Mouse (Mus musculus): ENCODE data around the gene Gm21988.

The Gm21988 gene

DNA sequence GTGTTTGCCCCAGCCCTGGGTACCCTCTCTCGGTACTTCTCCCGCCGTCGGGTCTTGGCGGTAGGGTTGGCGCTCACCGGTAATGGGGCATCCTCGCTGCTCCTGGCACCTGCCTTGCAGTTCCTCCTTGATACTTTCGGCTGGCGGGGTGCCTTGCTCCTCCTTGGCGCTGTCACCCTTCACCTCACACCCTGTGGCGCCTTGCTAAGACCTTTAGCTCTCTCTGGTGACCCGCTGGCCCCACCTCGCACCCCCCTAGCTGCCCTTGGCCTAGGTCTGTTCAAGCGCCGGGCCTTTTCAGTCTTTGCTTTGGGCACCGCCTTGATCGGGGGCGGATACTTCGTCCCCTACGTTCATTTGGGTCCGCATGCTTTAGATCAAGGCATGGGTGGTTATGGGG, 24.3 kb downstream of the Gm21988 start:
- peak in 1 of 2 experiments; percentile 9 for DNase-seq

DNA sequence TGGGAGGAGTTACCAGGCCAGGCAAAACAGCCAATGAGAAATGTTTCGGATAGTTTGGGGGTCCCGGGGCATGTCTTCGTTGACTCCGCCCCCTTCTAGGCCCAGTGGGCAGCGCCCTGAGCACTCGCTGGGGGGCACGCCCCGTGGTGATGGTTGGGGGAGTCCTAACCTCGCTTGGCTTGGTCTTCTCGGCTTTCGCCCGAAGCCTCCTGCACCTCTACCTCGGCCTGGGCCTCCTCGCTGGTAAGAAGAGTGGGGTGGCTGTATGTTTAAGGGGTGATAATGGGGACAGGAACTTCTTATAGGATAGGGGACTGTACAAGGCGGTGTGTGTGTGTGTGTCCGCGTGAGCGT, 24.8 kb downstream of the Gm21988 start:
- DNase-seq = no peak

DNA sequence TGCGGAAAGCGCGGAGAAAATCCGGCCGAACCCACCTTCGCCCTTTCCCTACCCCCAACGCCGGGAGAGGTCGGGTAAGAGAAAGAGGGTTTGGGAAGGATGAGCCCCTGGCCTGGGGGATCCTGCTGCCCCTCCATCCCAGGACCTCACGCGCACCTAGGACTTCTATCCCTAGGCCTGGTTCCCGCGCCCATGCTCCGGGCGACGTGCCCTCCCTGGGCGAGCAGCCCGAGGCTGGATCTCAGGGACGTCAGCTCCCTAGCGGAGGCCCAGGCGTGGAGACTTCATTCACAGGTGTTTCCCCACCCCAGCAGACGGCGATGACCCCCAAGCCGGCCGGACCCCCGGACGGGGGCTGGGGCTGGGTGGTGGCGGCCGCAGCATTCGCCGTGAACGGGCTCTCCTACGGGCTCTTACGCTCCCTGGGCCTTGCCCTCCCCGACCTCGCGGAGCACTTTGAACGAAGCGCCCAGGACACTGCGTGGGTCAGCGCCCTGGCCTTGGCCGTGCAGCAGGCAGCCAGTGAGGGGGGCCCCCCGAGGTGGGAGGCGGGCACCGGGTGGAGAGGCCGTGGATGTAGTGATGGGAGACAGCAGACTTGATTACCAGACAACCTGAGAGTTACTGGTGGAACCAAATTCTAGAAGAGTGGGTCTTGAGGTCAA, 25.3 kb downstream of the Gm21988 start:
- peak in 1 of 2 experiments; percentile 19 for DNase-seq

DNA sequence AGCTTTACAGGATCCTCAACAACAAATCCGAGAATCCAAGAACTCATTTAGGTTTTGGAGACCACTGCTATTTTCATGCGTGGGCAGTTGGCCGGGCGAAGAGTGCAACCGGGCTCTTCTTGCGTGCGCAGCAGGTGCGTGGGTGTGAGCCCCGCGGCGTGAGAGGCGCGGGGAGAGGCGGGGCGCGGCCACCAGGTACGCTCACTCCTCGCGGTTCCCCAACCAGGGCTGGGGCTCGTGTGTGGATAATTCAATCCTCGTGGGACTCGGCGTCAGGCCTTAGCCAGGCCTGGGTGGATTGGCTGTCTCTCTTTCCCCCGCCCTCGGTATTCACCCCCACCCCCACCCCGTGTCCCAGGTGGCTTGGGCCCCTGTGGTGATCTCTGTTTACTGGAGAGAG, 25.9 kb downstream of the Gm21988 start:
- DNase-seq = no peak

DNA sequence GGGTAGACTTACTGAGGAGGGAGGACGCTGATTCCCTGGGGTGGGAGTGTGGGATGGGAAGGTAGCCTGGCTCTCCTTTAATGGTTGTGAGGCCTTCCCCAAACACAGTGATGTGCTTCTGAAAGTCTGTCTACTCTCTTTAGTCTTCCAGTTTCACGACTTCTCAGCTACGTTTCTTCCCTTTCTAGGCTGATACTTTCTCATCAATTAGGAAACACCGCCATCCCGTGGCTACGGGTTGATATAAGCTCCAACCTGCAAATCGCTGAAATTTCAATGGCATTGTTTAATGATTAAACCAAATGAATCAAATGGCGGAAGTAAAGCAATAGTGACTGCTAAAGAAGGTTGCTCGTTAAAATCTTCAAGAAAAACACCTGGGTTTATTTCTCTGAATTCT, 26.7 kb downstream of the Gm21988 start:
- DNase-seq = peak; percentile 29 to 44

DNA sequence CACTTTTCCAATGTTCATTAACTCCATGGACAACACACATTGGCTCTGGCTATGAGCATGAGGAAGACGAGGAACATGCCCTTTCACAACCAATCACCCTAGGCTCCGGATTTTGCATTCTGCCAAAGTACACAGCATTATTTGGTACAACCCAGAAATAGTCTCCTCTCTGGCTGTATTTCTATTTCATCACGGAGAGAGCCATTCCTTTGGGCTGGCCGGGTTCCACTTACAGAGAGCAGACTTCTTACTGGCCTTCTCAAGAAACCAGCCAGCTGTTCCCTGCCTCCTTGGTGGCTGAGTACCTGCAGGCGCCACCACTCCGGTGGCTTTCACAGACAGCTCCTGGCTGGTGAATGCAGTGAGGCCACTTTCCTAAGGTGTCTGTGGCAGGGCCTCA, 27.2 kb downstream of the Gm21988 start, which contains the start of gene Slc16a11:
Gene Slc16a11, plus strand, starts transcription at position 330 of the 400 bp plus-strand sequence.
- DNase-seq = no peak

DNA sequence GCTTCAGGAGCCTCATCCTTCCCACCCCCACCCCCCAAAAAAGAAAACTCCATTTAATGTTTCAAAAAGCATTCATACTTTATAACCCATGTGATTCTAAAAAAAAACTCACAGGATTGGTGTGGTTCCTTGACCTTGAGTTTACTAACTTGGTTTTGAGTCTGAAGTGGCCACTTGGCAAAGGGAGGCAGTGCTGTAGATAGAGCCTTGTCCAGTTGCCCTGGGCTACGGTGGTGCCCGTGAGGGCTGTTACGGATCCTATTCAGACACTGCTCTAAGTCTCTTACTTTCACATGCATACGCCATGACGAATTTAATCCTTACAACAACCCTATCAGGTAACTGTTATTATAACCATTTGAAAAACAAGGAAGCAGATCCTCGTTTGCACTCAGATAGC, 27.7 kb downstream of the Gm21988 start:
- DNase-seq = no peak

DNA sequence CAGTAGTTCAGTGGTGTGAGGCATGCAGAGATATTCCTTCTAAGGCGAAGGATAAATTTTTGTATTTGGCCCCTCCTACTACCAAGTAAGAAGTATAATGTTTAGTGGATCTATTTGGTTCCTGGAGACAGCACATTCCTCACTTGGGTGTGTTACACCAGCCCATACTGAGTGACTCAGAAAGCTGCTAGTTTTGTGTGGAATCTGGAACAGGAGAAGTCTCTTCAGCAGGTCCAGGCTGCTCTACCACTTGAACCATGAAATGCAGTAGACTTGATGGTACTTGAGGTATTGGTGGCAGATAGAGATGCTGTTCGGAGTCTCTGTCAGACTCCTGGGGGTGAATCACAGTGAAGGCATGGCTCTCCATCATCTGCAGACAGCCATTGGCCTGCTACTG, 28.9 kb downstream of the Gm21988 start:
- no peak for DNase-seq

DNA sequence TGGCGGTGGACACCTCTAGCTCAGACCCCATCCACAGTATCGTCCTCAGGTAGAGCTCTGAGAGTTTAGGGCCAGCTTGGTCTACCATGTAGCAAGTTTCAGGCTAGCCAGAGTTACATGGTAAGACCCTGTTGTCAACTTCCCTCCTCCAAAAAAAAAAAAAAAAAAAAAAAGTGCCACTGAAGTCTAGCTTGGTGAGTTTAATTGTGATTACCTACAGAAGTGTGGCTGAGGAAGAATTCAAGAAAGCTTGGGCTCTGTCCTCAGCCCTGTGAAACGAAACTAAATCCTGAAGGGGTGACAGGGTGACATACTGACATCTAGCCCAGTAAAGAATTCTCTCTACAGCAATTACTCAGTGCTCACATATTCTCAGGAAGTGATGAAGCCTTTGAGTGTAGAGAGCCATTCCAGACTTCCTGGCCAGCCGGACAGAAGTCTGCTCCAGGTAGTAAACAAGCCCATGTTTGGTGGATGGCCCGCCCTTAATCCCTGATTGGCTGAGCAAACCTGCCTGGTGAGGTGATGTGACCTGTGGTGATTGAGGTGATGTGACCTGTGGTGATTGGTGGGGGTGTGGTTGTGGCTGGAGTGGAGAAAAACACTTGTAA, 30.7 kb downstream of the Gm21988 start:
- no peak for DNase-seq

DNA sequence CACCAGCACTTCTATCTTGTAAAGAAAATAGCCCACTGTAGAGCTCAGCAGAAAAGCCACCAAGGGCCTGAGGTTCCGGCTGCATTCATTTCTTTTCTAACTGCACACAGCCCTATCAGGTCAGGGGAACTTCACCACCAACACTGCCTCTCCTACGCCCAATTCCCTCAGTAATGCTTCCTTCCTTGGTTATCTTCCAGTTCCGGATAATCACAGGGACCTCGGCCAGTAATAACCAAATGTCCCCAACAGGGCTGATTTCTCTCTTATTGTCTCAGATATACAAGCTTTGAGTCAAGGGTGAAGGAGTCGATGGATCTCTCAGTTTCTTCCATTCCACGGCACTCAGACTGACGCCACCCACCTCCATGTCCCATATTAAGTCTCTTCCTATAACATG, 32.3 kb downstream of the Gm21988 start:
- DNase-seq = no peak

DNA sequence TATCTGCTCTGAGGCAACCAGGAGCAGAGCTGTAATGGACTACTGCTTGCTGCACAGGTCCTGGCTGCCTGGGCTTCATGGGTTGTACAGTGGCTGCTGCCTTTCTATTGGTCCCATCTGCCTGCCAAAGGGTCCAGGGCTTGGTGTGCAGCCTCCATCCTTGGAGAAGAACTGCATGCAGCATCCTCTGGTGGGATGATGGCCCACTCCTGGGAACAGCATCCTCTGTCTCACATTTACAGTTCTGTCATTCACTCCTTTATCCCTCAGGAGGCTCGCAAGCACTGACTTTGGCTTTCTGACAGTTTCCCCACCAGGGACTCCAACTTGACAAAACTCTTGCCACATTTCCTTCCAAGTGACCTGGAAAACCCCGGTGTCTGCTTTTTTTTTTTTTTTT, 32.8 kb downstream of the Gm21988 start:
- no peak for DNase-seq

DNA sequence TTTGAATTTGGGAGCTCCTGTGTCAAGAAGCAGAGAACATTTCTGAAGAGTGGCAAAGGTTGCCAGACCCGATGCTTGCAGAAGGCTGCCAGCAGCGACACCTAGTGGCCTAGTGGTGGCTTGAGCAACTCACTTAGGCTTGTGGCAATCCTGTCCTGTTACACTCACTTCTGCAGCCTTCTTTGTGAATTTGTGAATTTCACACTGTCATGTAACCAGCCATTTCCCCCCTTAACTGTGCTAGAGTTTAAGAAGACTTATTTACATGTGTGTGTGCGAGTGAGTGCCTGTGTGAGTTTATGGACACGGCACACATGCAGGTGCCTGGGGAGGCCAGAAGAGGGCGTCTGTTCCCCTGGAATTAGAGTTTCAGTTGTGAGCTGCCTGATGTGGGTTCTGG, 37.9 kb downstream of the Gm21988 start:
- peak; percentile 69 to 79 for DNase-seq

DNA sequence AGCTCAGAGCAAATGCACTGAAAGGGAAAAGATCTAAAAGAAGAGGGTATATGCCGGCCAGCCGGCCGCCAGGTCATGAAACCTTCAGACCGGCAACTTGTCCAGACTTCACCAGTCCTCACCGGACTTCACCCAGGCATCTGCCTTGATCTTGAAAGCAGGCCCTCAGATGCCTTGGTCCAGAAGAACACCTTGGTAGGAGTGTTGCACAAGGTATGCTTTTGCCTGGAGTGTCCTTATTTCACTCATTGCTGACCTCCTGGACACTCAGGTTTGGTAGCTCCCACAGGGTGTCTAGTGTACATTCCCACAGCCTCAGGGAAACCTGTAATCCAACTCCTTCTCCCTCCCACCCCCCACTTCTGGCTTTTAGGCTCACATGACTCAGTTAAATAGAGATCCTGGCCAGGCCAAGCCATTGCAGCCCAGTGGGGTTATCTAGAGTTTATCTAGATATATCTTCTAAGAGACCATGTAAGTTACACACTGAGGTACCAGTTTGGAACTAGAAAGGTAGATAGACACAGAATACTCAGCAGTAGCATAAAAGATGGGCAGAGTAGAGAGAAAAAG, 39.5 kb downstream of the Gm21988 start:
- DNase-seq = no peak

DNA sequence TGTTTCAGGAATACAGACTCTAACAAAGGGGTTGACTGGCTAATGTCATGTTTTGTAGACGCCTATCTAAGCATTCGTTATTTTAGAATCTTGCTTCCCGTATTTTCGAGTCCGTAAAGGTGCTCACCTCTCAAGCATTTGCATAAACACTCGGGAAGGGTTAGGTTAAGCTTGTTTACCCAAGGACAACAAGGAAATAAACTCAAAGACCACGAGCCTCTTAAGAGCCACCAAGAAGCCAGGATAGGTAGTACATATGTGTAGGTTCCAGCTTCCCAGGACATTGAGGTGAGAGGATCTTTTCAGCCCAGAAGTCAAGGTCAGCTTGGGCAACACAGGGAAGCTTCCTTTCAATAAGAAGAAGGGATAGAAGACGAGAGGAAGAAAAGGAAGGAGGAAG, 40.5 kb downstream of the Gm21988 start:
- DNase-seq = no peak

DNA sequence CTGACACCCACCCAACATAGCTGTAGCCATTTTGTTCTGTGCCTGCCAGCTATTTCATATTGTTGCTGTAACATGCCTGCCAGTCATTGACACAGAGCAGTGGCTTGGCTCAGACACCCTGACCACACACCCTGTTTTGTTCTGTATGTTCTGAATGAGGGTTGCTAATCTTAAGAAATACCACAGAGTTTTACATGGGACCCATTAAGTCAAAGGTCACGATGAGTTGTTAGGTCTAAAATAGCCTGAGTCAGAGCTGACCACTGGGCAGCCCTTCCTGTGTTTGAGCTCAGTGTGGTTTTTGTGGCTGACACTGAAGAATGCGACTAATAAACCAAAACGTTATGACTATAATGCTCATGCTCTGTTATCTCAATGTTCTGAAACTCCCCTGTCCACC, 41.3 kb downstream of the Gm21988 start:
- no peak for DNase-seq

DNA sequence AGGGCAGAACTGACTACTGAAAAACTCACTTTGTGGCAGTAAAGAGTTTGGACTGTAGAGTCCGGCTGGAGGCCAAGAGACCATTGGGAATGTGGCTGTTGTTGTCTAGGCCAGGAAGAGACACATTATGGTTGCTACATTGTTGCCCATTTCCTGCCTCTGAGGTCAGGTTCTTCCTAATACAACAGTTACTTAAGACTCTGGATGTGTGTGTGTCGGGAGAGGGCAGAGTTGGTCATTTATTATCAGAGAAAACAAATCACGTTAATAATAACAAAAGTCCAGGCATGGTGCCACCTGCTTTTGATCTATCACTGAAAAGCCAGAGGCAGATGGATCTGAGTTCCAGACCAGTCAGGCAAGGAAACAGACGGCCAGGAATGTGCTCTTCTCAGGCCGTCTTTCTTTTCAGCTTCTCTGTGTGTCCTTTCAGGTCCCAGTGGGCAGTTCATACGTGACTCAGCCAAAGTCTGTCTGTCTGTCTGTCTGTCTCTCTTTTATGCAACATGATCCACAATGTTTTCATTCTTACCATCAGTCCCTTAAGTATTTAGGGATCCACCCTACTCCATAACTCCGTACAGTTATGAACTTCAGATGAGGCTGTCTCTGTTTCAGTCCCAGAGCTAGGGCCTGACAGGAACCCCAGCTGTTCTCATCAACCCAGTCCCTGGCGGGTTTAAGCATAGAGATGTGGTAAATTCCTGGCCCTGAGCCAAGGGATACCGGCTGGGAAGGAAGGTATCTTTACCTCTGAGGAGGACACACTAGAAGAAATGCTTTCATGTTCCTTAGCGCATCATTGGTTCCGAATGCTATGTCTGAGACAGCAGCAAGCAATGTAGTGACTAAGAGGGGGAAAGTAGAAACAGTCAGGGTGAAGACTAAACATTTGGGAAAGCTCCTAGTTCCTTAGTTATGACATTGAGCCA, 46.0 kb downstream of the Gm21988 start:
- DNase-seq = no peak

DNA sequence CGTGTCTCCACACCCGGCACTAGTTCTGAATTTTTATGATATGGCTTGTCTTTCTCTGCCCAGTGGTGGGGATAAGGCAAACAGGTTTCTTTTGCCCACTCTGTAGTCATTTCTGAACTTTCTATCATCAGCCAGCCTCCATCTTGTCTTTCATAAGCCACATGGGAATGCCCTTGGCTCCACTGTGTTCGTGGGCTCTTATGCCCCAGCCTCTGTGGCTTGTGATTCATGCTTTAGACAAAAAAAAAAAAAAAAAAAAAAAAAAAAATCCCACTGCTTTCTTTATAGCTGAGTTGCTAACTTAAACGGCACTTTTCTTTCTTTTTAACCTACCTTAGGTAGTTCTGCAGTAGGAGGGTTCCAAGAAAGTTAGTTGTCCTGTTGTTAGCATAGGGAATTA, 47.5 kb downstream of the Gm21988 start:
- no peak for DNase-seq

DNA sequence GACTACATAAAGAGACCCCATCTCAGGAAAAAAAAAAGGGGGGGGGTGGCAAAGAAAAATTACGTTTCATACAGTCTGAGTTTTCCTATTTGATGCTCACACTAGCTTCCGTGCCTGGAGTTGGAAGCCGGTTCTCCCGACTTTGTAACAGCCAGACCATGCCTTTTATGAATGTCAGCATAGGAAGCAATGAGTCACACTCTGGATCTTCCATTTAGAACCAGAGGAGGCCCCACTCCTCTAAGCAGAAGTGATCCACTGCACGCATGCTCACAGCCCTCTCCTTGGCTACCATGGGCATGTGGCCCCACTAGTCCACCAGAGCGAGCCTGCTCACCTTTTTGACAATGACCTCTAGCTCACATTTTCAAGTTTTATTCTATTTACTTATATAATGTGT, 48.4 kb downstream of the Gm21988 start:
- no peak for DNase-seq

DNA sequence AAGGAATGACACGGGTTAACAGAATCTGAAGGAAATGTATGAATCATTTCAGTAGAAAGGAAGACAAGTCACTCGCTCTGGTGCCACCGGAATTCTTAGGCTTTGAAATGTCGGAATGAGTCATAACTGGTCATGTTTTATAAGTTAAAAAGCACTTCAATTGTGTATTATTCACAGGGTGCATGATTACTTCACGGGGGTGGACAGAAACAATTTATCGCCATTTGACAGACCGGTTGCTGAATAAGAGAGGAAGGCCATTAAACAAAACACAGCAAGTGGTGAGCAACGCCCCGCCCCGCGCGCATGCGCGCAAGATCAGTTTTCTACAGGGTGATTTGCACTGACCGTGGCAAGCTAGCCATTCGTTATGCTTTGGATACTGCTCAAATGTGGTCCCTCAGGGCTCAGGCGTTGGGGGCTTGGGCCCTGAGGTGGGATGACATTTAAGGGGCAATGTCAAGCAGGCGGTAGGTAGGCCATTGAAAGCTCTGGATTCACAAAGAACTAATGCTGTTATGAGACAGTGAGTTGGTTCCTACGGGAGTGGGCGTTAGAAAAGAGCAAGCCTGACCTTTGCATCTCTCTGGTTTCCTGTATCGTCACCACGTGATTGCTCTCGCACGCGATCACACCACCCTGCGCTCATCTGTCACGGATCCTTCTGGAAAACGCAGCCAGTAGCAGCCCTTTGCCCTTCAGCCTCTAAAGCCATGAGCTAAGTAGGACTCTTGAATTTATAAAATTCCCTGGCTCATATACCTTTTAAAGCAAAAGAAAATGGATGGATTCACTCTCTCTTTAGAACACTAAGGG, 50.1 kb downstream of the Gm21988 start:
- DNase-seq = no peak

All from thymus, postnatal 36 days (tissue).